Comparison of ENCODE assay signal across 10 mouse cellular contexts in the genomic region with DNA sequence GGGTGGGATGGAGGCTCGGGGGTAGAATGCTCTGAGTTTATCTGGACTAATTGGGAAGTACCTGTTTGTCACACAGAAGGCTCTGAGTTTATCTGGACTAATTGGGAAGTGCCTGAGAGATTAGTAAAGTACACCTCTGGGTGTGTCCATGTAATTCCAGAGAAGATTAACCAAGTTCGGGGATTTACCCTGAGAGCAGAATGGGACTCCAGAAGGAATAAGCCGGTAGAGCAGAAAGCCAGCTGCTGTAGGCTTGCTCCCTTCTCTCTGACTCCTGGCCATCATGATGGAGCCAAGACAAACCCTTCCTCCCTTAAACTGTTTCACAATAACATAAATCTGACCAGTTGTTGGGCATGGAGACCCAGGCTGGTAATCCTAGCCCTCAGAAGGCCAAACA. TPM values are rescaled to one million over a fixed set of nuclear protein-coding genes. Genes with fewer than 3 reads are reported as not detected.
DNase-seq lines count a peak whose midpoint lies in the region; ATAC-seq and TF ChIP-seq lines count a peak whose summit lies in the region.
"Had no signal": no experiment of that assay in that cellular context is flagged by ENCODE, and none has a peak within 500 bp of the region (broad histone marks: within the 10 kb centered on the region; RNA-seq: fewer than 3 reads in every experiment).

No protein-coding gene starts in this region.

- ATAC-seq in heart, embryonic 14.5 days (ENCODE audit: insufficient number of reproducible peaks, insufficient read depth, low FRiP score, low read depth): no peak
- no peak for ATAC-seq in hindbrain, embryonic 12.5 days (ENCODE audit: low FRiP score)
- no peak for ATAC-seq in midbrain, embryonic 11.5 days (ENCODE audit: low FRiP score)
- ATAC-seq in inflammation-experienced regulatory T-cells, adult 6 months: no peak

- no peak for TF ChIP-seq POLR2A in bone marrow macrophage, adult 2 months (IDR thresholded peaks at IDR 0.05; ENCODE audit: borderline replicate concordance, low read depth, low read length)
- TF ChIP-seq POLR2A in cerebellum, adult 2 months (IDR thresholded peaks at IDR 0.05; ENCODE audit: borderline replicate concordance, insufficient read depth, low read length): no peak

- no peak for DNase-seq in heart, adult 8-10 months (ENCODE audit: low spot score)
- DNase-seq in midbrain, embryonic 11.5 days (ENCODE audit: low spot score, missing footprints): peak; percentile 80
- no peak for DNase-seq in left cerebral cortex, adult 8-10 months (ENCODE audit: low spot score in 2 of 2)
- DNase-seq in cerebellum, adult 2 months: no peak
- DNase-seq: gastrocnemius, postnatal 14 days had no signal

- no peak overlapping the region for H3K4me3 ChIP-seq in heart, embryonic 14.5 days (ENCODE audit: control insufficient read depth in 1 of 2, insufficient read depth in 1 of 2, low read depth in 1 of 2, low read length in 2 of 2)
- no peak overlapping the region for H3K4me3 ChIP-seq in bone marrow macrophage, adult 2 months (ENCODE audit: insufficient read depth, low read length)
- no peak overlapping the region for H3K4me3 ChIP-seq in hindbrain, embryonic 12.5 days
- H3K4me3 ChIP-seq in midbrain, embryonic 11.5 days (ENCODE audit: low read depth, low read length): no peak overlapping the region
- no peak overlapping the region for H3K4me3 ChIP-seq in cerebellum, adult 2 months (replicated peaks; ENCODE audit: insufficient read depth, low read depth, low read length)

- peaks cover 13% of the 10 kb centered on the region for H3K36me3 ChIP-seq in heart, embryonic 14.5 days (ENCODE audit: control insufficient read depth, insufficient read depth, low read length)
- H3K36me3 ChIP-seq in hindbrain, embryonic 12.5 days: peaks cover 14% of the 10 kb centered on the region
- peaks cover 6% of the 10 kb centered on the region for H3K36me3 ChIP-seq in midbrain, embryonic 11.5 days (ENCODE audit: control insufficient read depth, insufficient read depth, low read length)

- no peaks in the 10 kb centered on the region for H3K9me3 ChIP-seq in heart, embryonic 14.5 days (ENCODE audit: control insufficient read depth, low read length)
- H3K9me3 ChIP-seq in hindbrain, embryonic 12.5 days (replicated peaks): no peaks in the 10 kb centered on the region
- no peaks in the 10 kb centered on the region for H3K9me3 ChIP-seq in midbrain, embryonic 11.5 days (ENCODE audit: control insufficient read depth, low read length)

- 39% methylated on average over 3 of the region's 3 CpGs for WGBS in heart, embryonic 14.5 days
- WGBS in hindbrain, embryonic 12.5 days: 68% methylated on average over 3 of the region's 3 CpGs
- 40% methylated on average over 3 of the region's 3 CpGs for WGBS in midbrain, embryonic 11.5 days
- 50% methylated on average over 3 of the region's 3 CpGs for WGBS in cerebellum, adult 2 months

- TF ChIP-seq CTCF in bone marrow macrophage, adult 2 months (IDR thresholded peaks at IDR 0.05; ENCODE audit: low read depth, low read length): no peak
- no peak for TF ChIP-seq CTCF in cerebellum, adult 2 months (IDR thresholded peaks at IDR 0.05; ENCODE audit: borderline replicate concordance, insufficient read depth, low read depth, low read length)

- no peaks in the 10 kb centered on the region for H3K27me3 ChIP-seq in heart, embryonic 14.5 days (ENCODE audit: control insufficient read depth, insufficient read depth, low read length)
- no peaks in the 10 kb centered on the region for H3K27me3 ChIP-seq in hindbrain, embryonic 12.5 days
- no peaks in the 10 kb centered on the region for H3K27me3 ChIP-seq in midbrain, embryonic 11.5 days (ENCODE audit: control insufficient read depth, insufficient read depth, low read length)
- no peaks in the 10 kb centered on the region for H3K27me3 ChIP-seq in cerebellum, adult 2 months (ENCODE audit: control insufficient read depth, insufficient read depth, low read length)

- peaks cover 27 to 48% of the 10 kb centered on the region in 2 experiments for H3K4me1 ChIP-seq in heart, embryonic 14.5 days (ENCODE audit: control insufficient read depth in 2 of 2, insufficient read depth in 2 of 2, low read length in 2 of 2)
- peaks cover 66% of the 10 kb centered on the region for H3K4me1 ChIP-seq in bone marrow macrophage, adult 2 months (ENCODE audit: control insufficient read depth, insufficient read depth, low read length)
- H3K4me1 ChIP-seq in hindbrain, embryonic 12.5 days: peaks cover 52% of the 10 kb centered on the region
- H3K4me1 ChIP-seq in midbrain, embryonic 11.5 days (ENCODE audit: control insufficient read depth, insufficient read depth, low read length): peaks cover 29% of the 10 kb centered on the region
- peaks cover 31% of the 10 kb centered on the region for H3K4me1 ChIP-seq in cerebellum, adult 2 months (ENCODE audit: control insufficient read depth, insufficient read depth, low read length)

- no peak overlapping the region for H3K9ac ChIP-seq in heart, embryonic 14.5 days (ENCODE audit: low read length)
- no peak overlapping the region for H3K9ac ChIP-seq in hindbrain, embryonic 12.5 days
- no peak overlapping the region for H3K9ac ChIP-seq in midbrain, embryonic 11.5 days (ENCODE audit: low read length)

- peak overlapping the region; percentile 72 to 89 for H3K27ac ChIP-seq in heart, embryonic 14.5 days (replicated peaks in 1 of 2; ENCODE audit: control insufficient read depth in 1 of 2, insufficient read depth in 1 of 2, low read depth in 2 of 2, low read length in 2 of 2)
- peak overlapping the region; percentile 37; the same call in 1 of the 2 replicates for H3K27ac ChIP-seq in bone marrow macrophage, adult 2 months (ENCODE audit: insufficient read depth, low read depth, low read length)
- peak overlapping the region; percentile 84 for H3K27ac ChIP-seq in hindbrain, embryonic 12.5 days
- H3K27ac ChIP-seq in midbrain, embryonic 11.5 days (ENCODE audit: low read depth, low read length): peak overlapping the region; percentile 25; the same call in 1 of the 2 replicates
- H3K27ac ChIP-seq in cerebellum, adult 2 months (ENCODE audit: insufficient read depth, low read length): no peak overlapping the region

- H3K4me2 ChIP-seq in heart, embryonic 14.5 days (ENCODE audit: low read length): no peak overlapping the region
- H3K4me2 ChIP-seq in hindbrain, embryonic 12.5 days (replicated peaks): no peak overlapping the region
- H3K4me2 ChIP-seq in midbrain, embryonic 11.5 days: no peak overlapping the region

RNA-seq across cellular contexts. Expression of a gene that starts 25.5 kb away (rescaled TPM):
- polyA plus RNA-seq in heart, embryonic 14.5 days (2014; fragmentation: Nextera tagmentation; extraction: Ambion mirVana): 4.5 and 4.7 TPM in 2 replicates
- 1 to 10 TPM; 3.4 to 4.4 (median 3.5) TPM for total RNA-seq in heart, adult 8-10 months (2022)
- polyA plus RNA-seq in bone marrow macrophage, adult 2 months (2012; ENCODE audit: insufficient read depth, insufficient read length, missing spikeins): 5.5 and 6.0 TPM in 2 replicates
- polyA plus RNA-seq in hindbrain, embryonic 12.5 days (2016; fragmentation: Nextera tagmentation; extraction: Ambion mirVana): 5.9 and 6.2 TPM in 2 replicates
- 6.3 and 6.4 TPM in 2 replicates for polyA plus RNA-seq in midbrain, embryonic 11.5 days (2014; fragmentation: Nextera tagmentation; extraction: Ambion mirVana)
- 1 to 10 TPM; 3.8 to 4.1 (median 3.9) TPM for total RNA-seq in left cerebral cortex, adult 8-10 months (2022)
- 3.3 TPM in 2 replicates for polyA plus RNA-seq in cerebellum, adult 2 months (2012; rRNA removed)
- polyA plus RNA-seq in inflammation-experienced regulatory T-cells, adult 6 months (2017; shearing (Covaris generic)): 1 to 10 TPM; 4.6 to 6.0 (median 4.8) TPM

RNA-seq across cellular contexts. Expression of a gene that starts 26.4 kb away (rescaled TPM):
- 6.6 and 8.0 TPM in 2 replicates for polyA plus RNA-seq in heart, embryonic 14.5 days (2014; fragmentation: Nextera tagmentation; extraction: Ambion mirVana)
- total RNA-seq in heart, adult 8-10 months (2022): 1 to 10 TPM; 6.4 to 7.8 (median 7.0) TPM
- polyA plus RNA-seq in bone marrow macrophage, adult 2 months (2012; ENCODE audit: insufficient read depth, insufficient read length, missing spikeins): 4.8 and 6.9 TPM in 2 replicates
- polyA plus RNA-seq in hindbrain, embryonic 12.5 days (2016; fragmentation: Nextera tagmentation; extraction: Ambion mirVana): 40.2 and 41.6 TPM in 2 replicates
- 20.0 and 20.4 TPM in 2 replicates for polyA plus RNA-seq in midbrain, embryonic 11.5 days (2014; fragmentation: Nextera tagmentation; extraction: Ambion mirVana)
- total RNA-seq in left cerebral cortex, adult 8-10 months (2022): 10 to 100 TPM; 56.5 to 66.1 (median 60.9) TPM
- polyA plus RNA-seq in cerebellum, adult 2 months (2012; rRNA removed): 67.0 and 76.2 TPM in 2 replicates
- 1 to 10 TPM; 2.2 to 4.4 (median 4.3) TPM for polyA plus RNA-seq in inflammation-experienced regulatory T-cells, adult 6 months (2017; shearing (Covaris generic))

RNA-seq across cellular contexts. Expression of a gene that starts 29.1 kb away (rescaled TPM):
- 43.7 and 48.2 TPM in 2 replicates for polyA plus RNA-seq in heart, embryonic 14.5 days (2014; fragmentation: Nextera tagmentation; extraction: Ambion mirVana)
- 10 to 100 TPM; 58.8 to 71.3 (median 63.6) TPM for total RNA-seq in heart, adult 8-10 months (2022)
- 7.4 and 7.9 TPM in 2 replicates for polyA plus RNA-seq in bone marrow macrophage, adult 2 months (2012; ENCODE audit: insufficient read depth, insufficient read length, missing spikeins)
- 34.5 and 35.1 TPM in 2 replicates for polyA plus RNA-seq in hindbrain, embryonic 12.5 days (2016; fragmentation: Nextera tagmentation; extraction: Ambion mirVana)
- polyA plus RNA-seq in midbrain, embryonic 11.5 days (2014; fragmentation: Nextera tagmentation; extraction: Ambion mirVana): 24.7 and 25.4 TPM in 2 replicates
- total RNA-seq in left cerebral cortex, adult 8-10 months (2022): 10 to 100 TPM; 46.9 to 51.4 (median 49.9) TPM
- 60.9 and 61.1 TPM in 2 replicates for polyA plus RNA-seq in cerebellum, adult 2 months (2012; rRNA removed)
- polyA plus RNA-seq in inflammation-experienced regulatory T-cells, adult 6 months (2017; shearing (Covaris generic)): under 1 TPM; 0.32 to 0.63 (median 0.44) TPM

RNA-seq across cellular contexts. Expression of a gene that starts 36.7 kb away (rescaled TPM):
- polyA plus RNA-seq in heart, embryonic 14.5 days (2014; fragmentation: Nextera tagmentation; extraction: Ambion mirVana): 0.35 and 1.8 TPM in 2 replicates
- total RNA-seq in heart, adult 8-10 months (2022): 1 to 10 TPM; 3.7 to 7.2 (median 6.4) TPM
- 2.1 and 2.4 TPM in 2 replicates for polyA plus RNA-seq in bone marrow macrophage, adult 2 months (2012; ENCODE audit: insufficient read depth, insufficient read length, missing spikeins)
- polyA plus RNA-seq in hindbrain, embryonic 12.5 days (2016; fragmentation: Nextera tagmentation; extraction: Ambion mirVana): 0.95 and 1.2 TPM in 2 replicates
- 0.30 TPM in 1 of 2 replicates, not detected in the other for polyA plus RNA-seq in midbrain, embryonic 11.5 days (2014; fragmentation: Nextera tagmentation; extraction: Ambion mirVana)
- under 1 TPM; 0.50 to 0.81 (median 0.63) TPM for total RNA-seq in left cerebral cortex, adult 8-10 months (2022)
- polyA plus RNA-seq in cerebellum, adult 2 months (2012; rRNA removed): 0.48 and 1.0 TPM in 2 replicates
- polyA plus RNA-seq in inflammation-experienced regulatory T-cells, adult 6 months (2017; shearing (Covaris generic)): under 1 TPM in 1 of 3 experiments, not detected in 2; 0.93 TPM
- polyA plus RNA-seq: CD4-positive, CD25-positive, alpha-beta regulatory T cell, adult 4 months had no signal

RNA-seq across cellular contexts. Expression of a gene that starts 43.1 kb away (rescaled TPM):
- 56.6 and 64.5 TPM in 2 replicates for polyA plus RNA-seq in heart, embryonic 14.5 days (2014; fragmentation: Nextera tagmentation; extraction: Ambion mirVana)
- total RNA-seq in heart, adult 8-10 months (2022): 10 to 100 TPM; 43.8 to 49.1 (median 45.3) TPM
- 53.8 and 63.3 TPM in 2 replicates for polyA plus RNA-seq in bone marrow macrophage, adult 2 months (2012; ENCODE audit: insufficient read depth, insufficient read length, missing spikeins)
- 62.6 and 72.8 TPM in 2 replicates for polyA plus RNA-seq in hindbrain, embryonic 12.5 days (2016; fragmentation: Nextera tagmentation; extraction: Ambion mirVana)
- polyA plus RNA-seq in midbrain, embryonic 11.5 days (2014; fragmentation: Nextera tagmentation; extraction: Ambion mirVana): 46.4 and 49.4 TPM in 2 replicates
- total RNA-seq in left cerebral cortex, adult 8-10 months (2022): 100 to 1,000 TPM; 226 to 280 (median 259) TPM
- polyA plus RNA-seq in cerebellum, adult 2 months (2012; rRNA removed): 284 and 338 TPM in 2 replicates
- 10 to 100 TPM; 43.1 to 73.3 (median 57.4) TPM for polyA plus RNA-seq in inflammation-experienced regulatory T-cells, adult 6 months (2017; shearing (Covaris generic))
